Mouse (Mus musculus) embryonic facial prominence, embryonic 11.5 days (tissue): ENCODE results near the gene Lig1. TPM values are rescaled to one million over a fixed set of nuclear protein-coding genes. Genes with fewer than 3 reads are reported as not detected.
"Not testable (repeated sequence)": the region's sequence is repeated elsewhere in the genome, so short reads cannot be mapped to it uniquely, and the experiment has no call there.

Experiments used
- ATAC-seq: fragments of 200-750 bp; cut with Nextera tagmentation; replicated peaks from 2 replicates; pipeline ENCODE4 v1.8.0; 2017; ENCODE audit warnings: low read depth; ENCODE audit not compliant: insufficient number of reproducible peaks, low FRiP score, low TSS enrichment
- DNase-seq: peaks from one replicate; pipeline ENCODE4 v3.0.0-alpha.2; 2015; ENCODE audit warnings: low spot score
- H3K27ac ChIP-seq: fragments of 300-500 bp; sonication (generic); replicated peaks from 2 replicates; pipeline ENCODE4 v1.5.1; 2014; ENCODE audit warnings: mild to moderate bottlenecking, low read depth, low read length, control low read depth
- H3K27me3 ChIP-seq: fragments of 300-500 bp; sonication (generic); 2 replicates; pipeline ENCODE4 v1.6.1; 2014; ENCODE audit warnings: mild to moderate bottlenecking, low read length, moderate library complexity, mixed read lengths; ENCODE audit not compliant: control insufficient read depth, insufficient read depth
- H3K36me3 ChIP-seq: fragments of 300-500 bp; sonication (generic); replicated peaks from 2 replicates; pipeline ENCODE4 v1.6.1; 2014; ENCODE audit warnings: low read depth, mild to moderate bottlenecking, low read length, moderate library complexity, mixed read lengths; ENCODE audit not compliant: control insufficient read depth, insufficient read depth
- H3K4me1 ChIP-seq: fragments of 300-500 bp; sonication (generic); 2 replicates; pipeline ENCODE4 v1.6.1; 2014; ENCODE audit warnings: low read length, mixed read lengths; ENCODE audit not compliant: control insufficient read depth, insufficient read depth
- H3K4me2 ChIP-seq: fragments of 300-500 bp; sonication (generic); 2 replicates; pipeline ENCODE4 v1.6.1; 2014; ENCODE audit warnings: low read depth, mild to moderate bottlenecking, control low read depth, low read length, moderate library complexity
- H3K4me3 ChIP-seq: fragments of 300-500 bp; sonication (generic); 2 replicates; pipeline ENCODE4 v1.5.1; 2014; ENCODE audit warnings: low read depth, low read length, control low read depth
- H3K9ac ChIP-seq: fragments of 300-500 bp; sonication (generic); replicated peaks from 2 replicates; pipeline ENCODE4 v1.6.1; 2014; ENCODE audit warnings: mild to moderate bottlenecking, control low read depth, low read length
- H3K9me3 ChIP-seq: fragments of 300-500 bp; sonication (generic); replicated peaks from 2 replicates; pipeline ENCODE4 v1.6.1; 2016; ENCODE audit warnings: mild to moderate bottlenecking, low read length, inconsistent platforms, mixed read lengths; ENCODE audit not compliant: control insufficient read depth
- WGBS: fragments of 180-500 bp; shearing (Covaris S2); extraction: QIAGEN DNeasy Blood & Tissue Kit; methylation state at CpG from one replicate; pipeline ENCODE4 v1.1.7; 2014; 5-methylcytosine and 5-hydroxymethylcytosine counted together
- polyA plus RNA-seq: library from polyadenylated mRNA; unstranded; fragments of >200 nt; fragmentation: Nextera tagmentation; extraction: Ambion mirVana; gene quantifications from 2 replicates; pipeline ENCODE4 v1.2.1, GENCODE M21; 2014

The Lig1 gene
- polyA plus RNA-seq, 1 experiment from 2014 or later: 150 TPM

- Histone ChIP-seq H3K27me3 (no peaks in the 10 kb centered on the region), H3K36me3 (peaks cover 3% of the 10 kb centered on the region), H3K9me3 (no peaks in the 10 kb centered on the region), H3K4me2 (peak within 1 kb of the TSS; percentile 46), H3K9ac (peak within 1 kb of the TSS; percentile 76), H3K4me3 (peak within 1 kb of the TSS; percentile 57), H3K27ac (peak within 1 kb of the TSS; percentile 83), H3K4me1 (no peaks in the 10 kb centered on the region)
- DNase-seq (peak; percentile 97), ATAC-seq (peak; percentile 97)
- WGBS: under 1% methylated on average over 39 of the region's 39 CpGs
These were observed 1.3 kb downstream of the Lig1 start, which contains the start of gene Zswim9 for GRCm38 (mm10) chr7:13278308-13278891. Zswim9 (minus strand) TSS chr7:13278721.

- not testable (repeated sequence) for H3K4me1 ChIP-seq, H3K27me3 ChIP-seq, H3K4me2 ChIP-seq, H3K27ac ChIP-seq, H3K9ac ChIP-seq, H3K36me3 ChIP-seq, H3K9me3 ChIP-seq, DNase-seq
- H3K4me3 ChIP-seq: peak overlapping the region; percentile 57
- 0% methylated on average over 11 of the region's 29 CpGs for WGBS
- ATAC-seq: peak; percentile 78
These were observed 1.9 kb downstream of the Lig1 start for GRCm38 (mm10) chr7:13278957-13279356.

- Histone ChIP-seq H3K27ac (no peak overlapping the region), H3K36me3 (peaks cover 7% of the 10 kb centered on the region), H3K27me3 (no peaks in the 10 kb centered on the region), H3K9ac (no peak overlapping the region), H3K4me1 (no peaks in the 10 kb centered on the region), H3K4me2 (no peak overlapping the region), H3K9me3 (no peaks in the 10 kb centered on the region), H3K4me3 (no peak overlapping the region)
- ATAC-seq (peak; percentile 65; the same call in 1 of the 2 replicates), DNase-seq (peak; percentile 59)
- WGBS: 52% methylated on average over 5 of the region's 5 CpGs
These were observed 11.5 kb downstream of the Lig1 start for GRCm38 (mm10) chr7:13288621-13289020.

- H3K4me2 ChIP-seq: no peak overlapping the region
- ATAC-seq: no peak
- H3K9ac ChIP-seq: no peak overlapping the region
- H3K9me3 ChIP-seq: no peaks in the 10 kb centered on the region
- no peak overlapping the region for H3K27ac ChIP-seq
- peaks cover 5% of the 10 kb centered on the region for H3K36me3 ChIP-seq
- H3K27me3 ChIP-seq: no peaks in the 10 kb centered on the region
- H3K4me3 ChIP-seq: no peak overlapping the region
- DNase-seq: no peak
- no peaks in the 10 kb centered on the region for H3K4me1 ChIP-seq
- WGBS: 87% methylated on average over 1 of the region's 1 CpGs
These were observed 13.1 kb downstream of the Lig1 start for GRCm38 (mm10) chr7:13290041-13290675.

GRCm38 (mm10) chr7:13291370-13291769, 14.3 kb downstream of the Lig1 start:
- Histone ChIP-seq H3K4me3 (no peak overlapping the region), H3K9ac (no peak overlapping the region), H3K9me3 (no peaks in the 10 kb centered on the region), H3K4me1 (no peaks in the 10 kb centered on the region), H3K4me2 (no peak overlapping the region), H3K27me3 (no peaks in the 10 kb centered on the region), H3K36me3 (peaks cover 3% of the 10 kb centered on the region), H3K27ac (no peak overlapping the region)
- WGBS: 95% methylated on average over 2 of the region's 2 CpGs
- no peak for ATAC-seq
- no peak for DNase-seq

- no peak overlapping the region for H3K9ac ChIP-seq
- WGBS: 90% methylated on average over 11 of the region's 11 CpGs
- no peak overlapping the region for H3K4me3 ChIP-seq
- DNase-seq (no peak), ATAC-seq (no peak)
- H3K36me3 ChIP-seq: peaks cover 5% of the 10 kb centered on the region
- no peak overlapping the region for H3K4me2 ChIP-seq
- no peaks in the 10 kb centered on the region for H3K27me3 ChIP-seq
- H3K27ac ChIP-seq: no peak overlapping the region
- no peaks in the 10 kb centered on the region for H3K9me3 ChIP-seq
- no peaks in the 10 kb centered on the region for H3K4me1 ChIP-seq
These were observed 17.1 kb downstream of the Lig1 start for GRCm38 (mm10) chr7:13293878-13294855.

- Histone ChIP-seq H3K9me3 (no peaks in the 10 kb centered on the region), H3K4me2 (no peak overlapping the region), H3K4me1 (no peaks in the 10 kb centered on the region), H3K27ac (no peak overlapping the region), H3K9ac (no peak overlapping the region), H3K27me3 (no peaks in the 10 kb centered on the region), H3K36me3 (peaks cover 8% of the 10 kb centered on the region), H3K4me3 (no peak overlapping the region)
- ATAC-seq: no peak
- DNase-seq: no peak
- 94% methylated on average over 7 of the region's 7 CpGs for WGBS
These were observed 18.2 kb downstream of the Lig1 start for GRCm38 (mm10) chr7:13295256-13295655.
